Mouse (Mus musculus) testis, adult 2 months (tissue): ENCODE measurements around the gene A030005K14Rik. TPM values are rescaled to one million over a fixed set of nuclear protein-coding genes. Genes with fewer than 3 reads are reported as not detected.

Experiments
- H3K27ac ChIP-seq: fragments of 200-500 bp; 2 replicates; pipeline ENCODE4 v1.5.1; 2012; ENCODE audit warnings: low read depth, low read length; ENCODE audit not compliant: control insufficient read depth, insufficient read depth
- H3K27me3 ChIP-seq: fragments of 200-500 bp; 2 replicates; pipeline ENCODE4 v1.6.1; 2012; ENCODE audit warnings: mild to moderate bottlenecking, low read length, moderate library complexity; ENCODE audit not compliant: control insufficient read depth, insufficient read depth
- H3K36me3 ChIP-seq: fragments of 200-500 bp; 2 replicates; pipeline ENCODE4 v1.6.1; 2012; ENCODE audit warnings: mild to moderate bottlenecking, low read length; ENCODE audit not compliant: control insufficient read depth, insufficient read depth
- H3K4me1 ChIP-seq: fragments of 200-500 bp; 2 replicates; pipeline ENCODE4 v1.6.1; 2012; ENCODE audit warnings: low read length; ENCODE audit not compliant: control insufficient read depth, insufficient read depth
- H3K4me3 ChIP-seq: fragments of 200-500 bp; 2 replicates; pipeline ENCODE4 v1.5.1; 2012; ENCODE audit warnings: low read depth, mild to moderate bottlenecking, low read length, moderate library complexity, mixed read lengths; ENCODE audit not compliant: control insufficient read depth
- CTCF ChIP-seq: fragments of 200-500 bp; IDR thresholded peaks from 2 replicates; pipeline ENCODE4 v1.5.1; 2012; ENCODE audit warnings: low read depth, mild to moderate bottlenecking, inconsistent platforms, low read length, moderate library complexity; ENCODE audit not compliant: control insufficient read depth, insufficient read depth, insufficient replicate concordance
- POLR2A ChIP-seq: fragments of 200-500 bp; IDR thresholded peaks from 2 replicates; pipeline ENCODE4 v1.6.1; 2012; ENCODE audit warnings: low read depth, mild to moderate bottlenecking, inconsistent platforms, low read length, moderate library complexity; ENCODE audit not compliant: control insufficient read depth
- polyA plus RNA-seq: library from polyadenylated mRNA; depleted of rRNA; stranded (reverse); fragments of >200 nt; gene quantifications from 2 replicates; pipeline ENCODE4 v1.2.3, GENCODE M21; 2012

Gene A030005K14Rik
- polyA plus RNA-seq, 1 experiment: not detected

DNA sequence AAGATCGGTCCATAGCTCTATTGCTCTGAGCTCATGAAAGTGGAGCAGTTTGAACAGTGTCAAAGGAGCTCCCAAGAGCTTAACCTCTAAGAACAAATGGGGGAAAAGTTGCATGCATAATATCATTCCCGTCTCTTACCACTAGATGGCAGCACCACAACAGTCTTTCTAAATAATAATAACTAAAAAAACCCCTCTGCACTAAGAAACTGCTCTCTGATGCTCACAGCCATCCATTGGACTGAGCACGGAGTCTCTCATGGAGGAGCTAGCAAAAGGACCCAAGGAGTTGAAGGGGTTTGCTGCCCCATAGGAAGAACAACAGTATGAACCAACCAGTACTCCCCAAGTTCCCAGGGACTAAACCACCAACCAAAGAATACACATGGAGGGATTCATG is 5.7 kb upstream of the A030005K14Rik start:
- no peak overlapping the region for H3K4me3 ChIP-seq
- no peaks in the 10 kb centered on the region for H3K27me3 ChIP-seq
- TF ChIP-seq POLR2A (no peak), CTCF (no peak)
- H3K36me3 ChIP-seq: no peaks in the 10 kb centered on the region
- no peak overlapping the region for H3K27ac ChIP-seq
- H3K4me1 ChIP-seq: peaks cover 2% of the 10 kb centered on the region; the same call in 1 of the 2 replicates

DNA sequence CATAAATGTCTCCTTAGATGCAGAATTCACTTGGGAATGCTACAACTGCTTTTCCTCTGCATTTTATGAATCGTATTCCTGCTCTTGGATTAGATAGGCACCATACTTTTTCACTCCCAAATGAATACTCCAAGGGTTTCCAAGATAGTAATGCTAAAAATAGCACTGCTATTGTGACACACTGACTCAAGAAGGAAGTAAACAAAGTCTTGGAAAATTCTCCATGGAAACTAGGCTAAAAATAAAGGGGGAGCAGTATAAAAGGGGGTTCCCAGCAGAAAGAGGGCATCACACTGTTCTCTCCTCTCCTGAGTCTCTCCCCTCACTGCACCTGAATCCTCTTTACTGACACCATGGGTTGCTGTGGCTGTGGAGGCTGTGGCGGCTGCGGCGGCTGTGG is 1.5 kb upstream of the A030005K14Rik start, which contains the start of gene Krtap28-13:
Gene Krtap28-13, plus strand, starts transcription at position 288 of the 400 bp plus-strand sequence.
- TF ChIP-seq POLR2A (no peak), CTCF (no peak)
- H3K4me3 ChIP-seq: no peak within 1 kb of the TSS

DNA sequence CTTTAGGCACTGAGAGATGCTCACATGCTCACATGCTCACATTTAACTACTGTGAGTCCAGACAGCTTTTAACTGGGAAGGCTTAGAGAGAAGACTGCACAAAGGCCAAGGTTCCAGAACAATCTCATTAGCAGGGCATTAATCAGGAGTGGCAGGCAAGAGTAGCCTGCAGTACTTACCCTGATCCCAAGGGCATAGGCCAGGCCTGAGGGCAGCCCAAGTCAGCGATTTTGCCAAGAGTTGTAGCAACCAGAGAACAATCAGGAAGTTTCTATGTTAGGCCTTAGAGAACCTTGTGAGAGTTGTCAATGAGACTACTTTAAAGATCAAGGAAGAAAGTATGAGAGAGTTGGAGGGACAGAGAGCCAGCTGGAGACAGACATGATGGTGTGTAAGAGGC is 697 bp downstream of the A030005K14Rik start:
- Histone ChIP-seq H3K27ac (no peak overlapping the region), H3K4me3 (no peak overlapping the region), H3K4me1 (0 out of 2 replicates have a peak, but pooled peaks cover 2% of the 10 kb centered on the region), H3K27me3 (no peaks in the 10 kb centered on the region), H3K36me3 (no peaks in the 10 kb centered on the region)
- no peak for TF ChIP-seq POLR2A
- no peak for TF ChIP-seq CTCF

More for the DNA sequence above, 1.5 kb upstream of the A030005K14Rik start, which contains the start of gene Krtap28-13:
- Histone ChIP-seq H3K36me3 (no peaks in the 10 kb centered on the region), H3K27ac (no peak within 1 kb of the TSS), H3K4me1 (0 out of 2 replicates have a peak, but pooled peaks cover 2% of the 10 kb centered on the region), H3K27me3 (no peaks in the 10 kb centered on the region)

- Histone ChIP-seq H3K36me3 (no peaks in the 10 kb centered on the region), H3K4me1 (no peaks in the 10 kb centered on the region), H3K4me3 (no peak within 1 kb of the TSS), H3K27ac (no peak within 1 kb of the TSS), H3K27me3 (no peaks in the 10 kb centered on the region)
- no peak for TF ChIP-seq CTCF
- TF ChIP-seq POLR2A: no peak
Measured at GRCm38 (mm10) chr1:83044882-83045427, 14.2 kb downstream of the A030005K14Rik start, which contains the start of gene Gm47969. Gm47969 (plus strand) TSS chr1:83044932.

DNA sequence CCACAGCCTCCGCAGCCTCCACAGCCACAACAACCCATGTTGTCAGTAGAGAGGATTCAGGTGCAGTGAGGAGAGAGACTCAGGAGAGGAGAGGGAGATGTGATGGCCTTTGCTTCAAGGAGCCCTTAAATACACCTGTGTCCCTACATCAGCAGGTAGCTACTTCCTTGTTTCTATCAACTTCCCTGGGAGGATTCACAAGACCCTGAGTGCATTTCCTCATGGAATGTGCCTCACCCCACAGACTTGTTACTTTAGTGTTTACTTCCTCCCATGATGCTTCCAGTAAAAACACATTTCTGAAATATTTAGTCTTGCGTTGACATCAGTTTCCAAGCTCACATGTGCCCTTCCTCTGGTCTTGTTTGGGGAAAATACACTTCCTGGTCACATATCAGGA is 16.8 kb downstream of the A030005K14Rik start, which contains the start of gene Krtap28-10:
Gene Krtap28-10, minus strand, starts transcription at position 101 of the 400 bp plus-strand sequence.
- Histone ChIP-seq H3K4me3 (no peak within 1 kb of the TSS), H3K27me3 (no peaks in the 10 kb centered on the region), H3K36me3 (no peaks in the 10 kb centered on the region), H3K4me1 (no peaks in the 10 kb centered on the region), H3K27ac (no peak within 1 kb of the TSS)
- TF ChIP-seq POLR2A (no peak), CTCF (no peak)

DNA sequence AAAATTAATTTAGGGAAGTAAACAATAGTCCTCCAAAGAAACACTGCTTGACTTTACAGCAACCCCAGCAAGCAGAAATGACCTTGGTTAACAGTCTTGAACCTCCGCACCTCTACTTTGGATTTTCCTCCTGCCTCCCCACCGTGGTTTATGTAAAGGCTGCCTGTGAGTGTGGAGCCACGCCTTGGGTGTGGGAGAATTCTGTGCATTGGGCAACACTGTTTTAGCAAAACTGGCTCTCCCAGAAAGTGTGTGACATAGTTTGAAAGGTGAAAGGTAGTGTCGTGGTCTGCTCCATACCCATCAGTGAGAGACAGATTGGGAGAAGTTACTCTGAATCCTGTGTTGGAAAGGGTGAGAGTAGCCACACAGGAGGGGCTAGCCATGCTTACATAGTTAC is 20.1 kb downstream of the A030005K14Rik start:
- Histone ChIP-seq H3K4me3 (no peak overlapping the region), H3K36me3 (no peaks in the 10 kb centered on the region), H3K27ac (no peak overlapping the region), H3K4me1 (no peaks in the 10 kb centered on the region), H3K27me3 (no peaks in the 10 kb centered on the region)
- TF ChIP-seq CTCF: no peak
- no peak for TF ChIP-seq POLR2A

- no peaks in the 10 kb centered on the region for H3K27me3 ChIP-seq
- peak within 1 kb of the TSS; percentile 59 for H3K4me3 ChIP-seq
- no peak within 1 kb of the TSS for H3K27ac ChIP-seq
- no peaks in the 10 kb centered on the region for H3K4me1 ChIP-seq
- TF ChIP-seq POLR2A (no peak), CTCF (no peak)
- H3K36me3 ChIP-seq: no peaks in the 10 kb centered on the region
Measured at GRCm38 (mm10) chr1:83038109-83038672, 21.0 kb downstream of the A030005K14Rik start, which contains the start of gene Slc19a3. Slc19a3 (minus strand) TSS chr1:83038448.
